Mouse (Mus musculus) thymus, postnatal 36 days (tissue): ENCODE measurements around the gene Rpap2.
A peak's percentile ranks its signal among the peaks of the same experiment; 100 is the strongest.

Experiments
- DNase-seq, 2 experiments: peaks; one replicate each; pipeline ENCODE4 v3.0.0; 2022; ENCODE audit warnings: mixed read lengths in 2 of 2

The Rpap2 gene

DNA sequence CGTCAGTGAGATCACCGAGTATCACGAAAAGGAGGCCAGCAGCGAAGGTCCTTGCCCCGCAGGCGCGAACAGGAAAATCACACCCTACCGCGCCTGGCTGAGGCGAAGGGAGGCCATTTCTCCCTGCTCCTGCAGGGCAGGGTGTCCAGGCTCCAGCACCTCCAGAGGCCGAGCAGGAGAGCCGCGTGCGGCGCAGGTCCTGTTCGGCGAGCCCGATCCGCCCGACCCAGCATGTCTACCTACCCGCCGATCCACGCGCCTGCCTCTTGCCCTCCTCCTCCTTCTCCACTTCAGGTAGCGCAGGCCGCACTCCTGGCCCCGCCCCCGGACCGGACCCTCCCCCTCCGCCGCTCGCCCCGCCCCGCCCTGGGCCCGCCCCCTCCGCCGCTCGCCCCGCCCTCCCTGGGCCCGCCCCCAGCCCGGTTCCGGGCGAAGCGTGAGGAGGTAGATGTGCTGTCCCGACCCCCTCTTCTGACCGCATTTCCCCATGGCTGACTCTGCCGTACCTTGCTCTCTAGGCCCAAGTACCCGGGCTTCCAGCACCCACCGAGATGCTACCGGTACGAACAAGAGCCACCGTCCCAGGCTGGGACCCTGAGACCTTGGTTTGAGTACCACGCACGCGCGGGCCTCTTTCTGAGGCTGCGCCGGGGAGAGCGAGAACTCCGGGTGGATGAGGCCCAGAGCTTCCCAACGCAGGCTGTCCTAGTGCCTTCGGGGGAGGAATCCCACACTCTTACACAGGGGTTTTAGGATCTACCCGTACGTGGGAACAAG lies at the start of gene Rpap2, which contains the start of gene Glmn:
Gene Rpap2 (plus strand): TSS at position 73 of the 777 bp plus-strand sequence.
Gene Glmn (minus strand): TSS at position 588 of the 777 bp plus-strand sequence.
- peak; percentile 90 to 91 for DNase-seq

- DNase-seq = no peak
Measured at GRCm38 (mm10) chr5:107547955-107548354, 49.2 kb upstream of the Rpap2 start.

GRCm38 (mm10) chr5:107548444-107548843 lies 48.7 kb upstream of the Rpap2 start:
- no peak for DNase-seq

- DNase-seq = no peak
Measured at GRCm38 (mm10) chr5:107554336-107554735, 42.8 kb upstream of the Rpap2 start.

- no peak for DNase-seq
Measured at GRCm38 (mm10) chr5:107556969-107557368, 40.2 kb upstream of the Rpap2 start.

GRCm38 (mm10) chr5:107569148-107569547 lies 28.0 kb upstream of the Rpap2 start:
- no peak for DNase-seq

GRCm38 (mm10) chr5:107598380-107598779 lies 1.2 kb downstream of the Rpap2 start:
- DNase-seq = no peak

- DNase-seq = peak; percentile 63 to 64
Measured at GRCm38 (mm10) chr5:107611224-107611623, 14.1 kb downstream of the Rpap2 start.

DNA sequence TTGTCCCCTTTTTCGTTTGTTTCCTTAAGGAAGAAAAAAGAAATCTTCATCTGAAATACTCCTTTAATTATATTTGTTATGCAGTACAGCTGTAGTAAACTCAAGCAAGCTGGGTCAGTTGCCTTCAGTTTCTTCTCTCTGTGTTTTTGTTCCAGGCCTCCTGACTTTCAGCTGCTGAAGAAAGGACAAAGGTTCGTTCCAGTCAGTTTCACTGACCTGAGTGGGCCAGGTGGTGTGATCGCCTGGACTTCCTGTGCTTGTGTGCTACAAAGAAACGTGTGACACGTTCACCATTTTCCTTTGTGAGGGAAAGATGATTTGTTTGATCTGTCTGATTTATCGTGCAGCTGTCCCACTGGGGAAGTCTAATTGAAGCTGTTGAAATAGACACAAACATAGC lies 20.8 kb downstream of the Rpap2 start:
- no peak for DNase-seq

DNA sequence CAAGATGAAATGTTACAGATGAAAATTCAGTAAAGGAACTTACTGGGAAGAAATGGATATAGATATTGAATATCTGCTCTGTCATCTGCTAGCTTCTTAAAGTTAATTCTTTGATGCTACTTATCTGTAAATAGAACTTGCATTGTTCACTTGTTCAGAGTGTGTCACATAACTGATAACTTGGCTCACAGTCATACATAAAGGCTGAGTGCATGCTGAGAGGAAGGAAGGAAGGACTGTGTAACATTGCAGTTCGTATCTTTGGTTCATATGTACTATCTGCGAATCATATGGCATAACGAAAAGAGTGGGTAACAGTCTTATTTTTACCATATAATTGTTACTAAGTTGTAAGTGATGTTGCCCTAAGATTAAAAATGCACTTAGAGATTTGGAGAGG lies 24.2 kb downstream of the Rpap2 start:
- DNase-seq = no peak

- no peak for DNase-seq
Measured at GRCm38 (mm10) chr5:107633651-107634050, 36.5 kb downstream of the Rpap2 start.

GRCm38 (mm10) chr5:107637106-107637505 lies 39.9 kb downstream of the Rpap2 start:
- DNase-seq = no peak

- peak in 1 of 2 experiments; percentile 47 for DNase-seq
Measured at GRCm38 (mm10) chr5:107638366-107638765, 41.2 kb downstream of the Rpap2 start.

DNA sequence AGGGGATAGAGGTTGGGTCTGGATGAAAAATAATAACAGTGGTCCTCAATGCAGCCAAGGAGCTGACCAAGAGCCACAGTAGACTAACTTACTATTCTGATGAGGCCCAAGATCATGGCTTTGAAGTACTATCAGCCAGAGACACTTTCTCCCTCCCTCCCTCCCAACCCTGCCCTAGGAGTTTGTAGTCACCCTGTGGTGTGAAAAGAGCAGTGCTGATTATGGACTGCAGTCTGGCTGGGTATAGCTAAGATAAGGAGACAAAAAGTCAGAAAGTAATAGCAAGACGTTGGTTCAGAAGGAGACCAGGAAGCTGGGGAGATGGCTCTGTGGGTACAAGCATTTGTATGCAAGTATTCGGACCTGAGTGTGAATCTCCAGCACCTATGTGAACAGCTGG lies 47.4 kb downstream of the Rpap2 start:
- no peak for DNase-seq

DNA sequence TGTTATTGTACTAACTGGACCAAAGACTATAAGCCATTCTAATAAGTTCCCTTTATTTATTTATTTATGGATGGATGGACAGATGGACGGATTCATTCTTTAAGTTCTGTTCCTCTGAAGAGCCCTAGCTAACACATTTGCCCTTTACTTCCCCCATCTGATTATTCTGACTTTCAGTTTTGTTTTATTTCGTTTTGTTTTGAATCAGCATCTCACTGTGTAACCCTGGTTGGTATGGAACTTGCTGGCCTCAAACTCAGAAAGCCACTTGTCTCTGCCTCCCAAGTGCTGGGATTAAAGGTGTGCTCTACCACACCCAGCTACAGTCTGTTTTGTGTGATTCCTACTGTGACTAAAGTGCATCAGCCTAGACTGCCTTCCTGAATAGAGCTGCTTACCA lies 48.8 kb downstream of the Rpap2 start:
- no peak for DNase-seq

DNA sequence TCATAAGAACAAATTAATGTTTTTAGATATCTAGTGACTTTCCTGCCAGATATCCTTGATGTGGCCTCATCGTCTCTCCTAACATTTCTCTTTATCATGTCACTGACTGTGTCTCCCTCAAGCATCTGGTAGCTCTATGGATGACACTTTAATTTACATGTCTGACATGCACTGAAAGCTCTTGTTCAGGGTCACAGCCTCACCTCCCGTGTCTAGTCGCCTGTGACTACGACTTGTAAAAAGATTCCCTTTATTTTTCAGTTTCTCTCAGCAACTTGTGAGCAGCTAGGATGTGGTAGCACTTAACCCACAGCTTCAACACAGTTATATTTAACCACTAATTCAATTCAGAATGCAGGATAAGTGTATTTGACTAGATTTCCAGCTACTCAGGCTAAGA lies 50.4 kb downstream of the Rpap2 start:
- DNase-seq = no peak

GRCm38 (mm10) chr5:107648552-107649125 lies 51.5 kb downstream of the Rpap2 start:
- DNase-seq = peak in 1 of 2 experiments; percentile 38

DNA sequence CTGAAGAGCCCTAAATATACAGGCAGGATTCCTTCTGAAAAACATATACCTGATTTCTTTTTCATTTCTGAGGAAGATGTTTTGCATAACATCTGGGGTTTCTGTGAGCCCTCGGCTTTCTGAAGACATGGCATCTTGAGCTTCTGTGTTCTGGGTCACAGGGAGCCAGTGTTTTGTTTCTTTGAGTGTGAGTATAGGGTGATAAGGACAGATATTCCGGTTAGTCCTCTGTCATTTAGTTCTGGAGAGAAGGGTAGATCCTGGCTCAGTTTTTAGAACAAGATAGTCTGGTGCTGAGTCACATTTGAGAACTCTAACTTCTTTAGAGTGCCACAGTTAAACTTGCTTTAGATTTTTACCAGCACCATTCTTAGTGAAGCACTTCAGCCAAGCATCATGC lies 52.5 kb downstream of the Rpap2 start:
- no peak for DNase-seq

DNA sequence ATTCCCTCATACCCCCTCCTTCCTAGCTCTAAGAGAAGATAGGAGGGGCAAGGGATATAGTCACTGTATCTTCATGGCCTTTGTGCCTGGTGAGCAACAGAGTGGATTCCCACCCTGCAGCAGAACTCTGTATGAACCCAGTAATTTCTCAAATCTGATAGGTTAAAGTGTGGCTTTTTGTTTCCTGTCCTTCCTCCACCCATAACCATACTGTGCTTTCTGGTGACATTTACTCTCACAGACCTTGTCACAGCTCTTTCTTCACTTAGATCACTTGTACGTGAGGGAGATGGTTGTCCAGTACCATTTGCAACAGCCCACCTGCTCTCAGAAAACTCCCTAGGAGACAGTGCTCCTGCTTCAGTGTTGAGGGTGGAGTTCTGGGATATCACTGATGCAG lies 53.3 kb downstream of the Rpap2 start:
- DNase-seq = no peak

- peak; percentile 26 to 40 for DNase-seq
Measured at GRCm38 (mm10) chr5:107652055-107652660, 55.0 kb downstream of the Rpap2 start.

- DNase-seq = no peak
Measured at GRCm38 (mm10) chr5:107678392-107678791, 81.2 kb downstream of the Rpap2 start.

DNA sequence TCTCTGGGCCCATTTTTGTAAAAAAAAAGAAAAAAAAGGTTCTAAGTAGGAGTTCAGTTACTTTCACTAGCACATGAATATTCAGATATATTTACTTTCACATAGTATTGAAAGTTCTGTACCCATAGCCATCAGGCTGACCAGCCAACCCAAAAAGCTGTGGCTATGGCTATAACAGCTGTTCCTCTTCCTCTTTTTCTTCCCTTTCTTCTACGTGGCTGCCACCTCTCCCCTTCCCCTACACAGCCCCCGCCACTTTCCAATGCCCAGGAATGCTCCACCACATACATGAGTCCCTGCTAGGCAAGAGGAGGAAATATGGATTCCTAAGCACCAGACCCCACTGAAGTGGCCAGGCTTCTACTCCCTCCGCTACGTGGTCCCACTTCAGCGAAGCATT lies 84.1 kb downstream of the Rpap2 start:
- no peak for DNase-seq

DNA sequence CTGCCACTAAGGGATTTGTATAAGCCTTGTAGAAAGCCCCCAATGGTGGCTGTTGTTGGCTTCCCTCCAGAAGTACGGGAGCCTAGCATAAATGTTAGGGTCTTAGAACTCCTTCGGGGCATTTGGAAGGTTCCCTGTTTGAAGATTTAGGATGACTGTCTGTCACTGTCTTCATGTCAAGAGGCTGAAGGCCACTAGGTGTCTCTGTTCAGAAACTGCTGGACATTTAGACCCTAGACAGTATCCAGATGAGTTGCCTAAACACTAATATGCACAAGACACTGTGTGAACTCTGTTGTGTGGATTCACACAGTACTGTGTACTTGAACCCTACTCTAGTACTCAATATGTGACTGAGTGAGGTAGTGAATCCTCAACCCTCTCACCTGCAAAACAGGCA lies 87.2 kb downstream of the Rpap2 start:
- DNase-seq = no peak

DNA sequence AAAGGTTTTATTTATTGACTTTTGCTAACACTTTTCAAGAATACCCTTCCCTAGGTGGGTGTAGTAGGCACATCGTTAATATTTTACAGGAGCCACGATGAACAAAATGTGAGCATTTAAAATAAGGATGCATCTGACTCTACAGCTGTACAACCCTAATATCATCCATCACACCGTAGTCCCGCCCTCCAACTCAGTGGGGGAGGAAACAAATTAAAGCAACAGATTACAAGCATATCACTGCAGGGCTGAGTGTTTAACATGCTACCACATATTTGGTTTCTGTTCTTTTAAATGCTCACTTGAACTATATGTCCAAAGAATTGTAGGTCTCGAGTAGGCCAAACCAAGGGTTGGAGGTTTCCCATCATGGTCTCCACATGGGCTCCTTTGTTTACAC lies 90.0 kb downstream of the Rpap2 start:
- DNase-seq = no peak
